Mouse (Mus musculus) lung, embryonic 16.5 days (tissue): Measurements from ENCODE around the gene Samd4. TPM values are rescaled to one million over a fixed set of nuclear protein-coding genes. Genes with fewer than 3 reads are reported as not detected.

Experiments
- ATAC-seq: fragments of 200-750 bp; cut with Nextera tagmentation; 2 replicates; pipeline ENCODE4 v1.8.0; 2017; ENCODE audit warnings: low read depth, mild to moderate bottlenecking, moderate library complexity
- H3K27ac ChIP-seq: fragments of 300-500 bp; sonication (generic); 2 replicates; pipeline ENCODE4 v1.5.1; 2014; ENCODE audit warnings: mild to moderate bottlenecking, control low read depth, low read length
- H3K27me3 ChIP-seq: fragments of 300-500 bp; sonication (generic); 2 replicates; pipeline ENCODE4 v1.6.1; 2014; ENCODE audit warnings: low read depth, low read length, mixed read lengths; ENCODE audit not compliant: control insufficient read depth, insufficient read depth
- H3K36me3 ChIP-seq: fragments of 300-500 bp; sonication (generic); 2 replicates; pipeline ENCODE4 v1.6.1; 2014; ENCODE audit warnings: low read length; ENCODE audit not compliant: control insufficient read depth, insufficient read depth
- H3K4me1 ChIP-seq: fragments of 300-500 bp; sonication (generic); replicated peaks from 2 replicates; pipeline ENCODE4 v1.6.1; 2014; ENCODE audit warnings: low read length, mixed read lengths; ENCODE audit not compliant: control insufficient read depth, insufficient read depth
- H3K4me2 ChIP-seq: fragments of 300-500 bp; sonication (generic); 2 replicates; pipeline ENCODE4 v1.6.1; 2014; ENCODE audit warnings: low read depth, low read length, control low read depth
- H3K4me3 ChIP-seq: fragments of 300-500 bp; sonication (generic); 2 replicates; pipeline ENCODE4 v1.5.1; 2014; ENCODE audit warnings: mild to moderate bottlenecking, low read length, control low read depth
- H3K9ac ChIP-seq: fragments of 300-500 bp; sonication (generic); 2 replicates; pipeline ENCODE4 v1.6.1; 2014; ENCODE audit warnings: low read length, control low read depth
- H3K9me3 ChIP-seq: fragments of 300-500 bp; sonication (generic); 2 replicates; pipeline ENCODE4 v1.6.1; 2016; ENCODE audit warnings: low read length; ENCODE audit not compliant: control insufficient read depth
- WGBS: fragments of 180-500 bp; shearing (Covaris S2); extraction: QIAGEN DNeasy Blood & Tissue Kit; methylation state at CpG from one replicate; pipeline ENCODE4 v1.1.7; 2014; 5-methylcytosine and 5-hydroxymethylcytosine counted together
- polyA plus RNA-seq: library from polyadenylated mRNA; unstranded; fragments of >200 nt; fragmentation: Nextera tagmentation; extraction: Ambion mirVana; gene quantifications from 2 replicates; pipeline ENCODE4 v1.2.1, GENCODE M21; 2015

Gene Samd4
- polyA plus RNA-seq, 1 experiment from 2014 or later: 6.2 TPM

GRCm38 (mm10) chr14:47087669-47088250, 205.1 kb downstream of the Samd4 start:
- no peak for ATAC-seq
- Histone ChIP-seq H3K27me3 (no peaks in the 10 kb centered on the region), H3K36me3 (no peaks in the 10 kb centered on the region), H3K9me3 (no peaks in the 10 kb centered on the region), H3K27ac (no peak overlapping the region), H3K4me2 (no peak overlapping the region), H3K9ac (no peak overlapping the region), H3K4me1 (peaks cover 4% of the 10 kb centered on the region), H3K4me3 (no peak overlapping the region)
- WGBS: 76% methylated on average over 12 of the region's 12 CpGs

- ATAC-seq: no peak
- H3K9ac ChIP-seq: no peak overlapping the region
- H3K4me2 ChIP-seq: no peak overlapping the region
- no peak overlapping the region for H3K27ac ChIP-seq
- WGBS: 33% methylated on average over 1 of the region's 1 CpGs
- peaks cover 9% of the 10 kb centered on the region for H3K4me1 ChIP-seq
- no peak overlapping the region for H3K4me3 ChIP-seq
- H3K27me3 ChIP-seq: no peaks in the 10 kb centered on the region
- no peaks in the 10 kb centered on the region for H3K36me3 ChIP-seq
- no peaks in the 10 kb centered on the region for H3K9me3 ChIP-seq
Measured at GRCm38 (mm10) chr14:47088339-47088738, 205.7 kb downstream of the Samd4 start.

- WGBS: 55% methylated on average over 6 of the region's 6 CpGs
- H3K9ac ChIP-seq: no peak overlapping the region
- ATAC-seq: no peak
Measured at GRCm38 (mm10) chr14:47089153-47089552, 206.5 kb downstream of the Samd4 start.

GRCm38 (mm10) chr14:47091908-47092307, 209.3 kb downstream of the Samd4 start:
- ATAC-seq: no peak
- H3K9me3 ChIP-seq: no peaks in the 10 kb centered on the region
- no peak overlapping the region for H3K4me3 ChIP-seq
- no peaks in the 10 kb centered on the region for H3K27me3 ChIP-seq
- H3K9ac ChIP-seq: no peak overlapping the region
- H3K4me1 ChIP-seq: peaks cover 18% of the 10 kb centered on the region
- no peaks in the 10 kb centered on the region for H3K36me3 ChIP-seq
- H3K27ac ChIP-seq: no peak overlapping the region
- WGBS: 93% methylated on average over 6 of the region's 6 CpGs
- H3K4me2 ChIP-seq: no peak overlapping the region

More at GRCm38 (mm10) chr14:47089153-47089552, 206.5 kb downstream of the Samd4 start:
- H3K4me3 ChIP-seq: no peak overlapping the region
- H3K27ac ChIP-seq: no peak overlapping the region
- no peaks in the 10 kb centered on the region for H3K36me3 ChIP-seq
- H3K27me3 ChIP-seq: no peaks in the 10 kb centered on the region
- no peak overlapping the region for H3K4me2 ChIP-seq
- peaks cover 16% of the 10 kb centered on the region for H3K4me1 ChIP-seq
- no peaks in the 10 kb centered on the region for H3K9me3 ChIP-seq

GRCm38 (mm10) chr14:47093355-47093792, 210.7 kb downstream of the Samd4 start:
- Histone ChIP-seq H3K9ac (peak overlapping the region; percentile 13; the same call in 1 of the 2 replicates), H3K4me3 (no peak overlapping the region), H3K36me3 (no peaks in the 10 kb centered on the region), H3K27ac (peak overlapping the region; percentile 71), H3K9me3 (no peaks in the 10 kb centered on the region), H3K4me2 (peak overlapping the region; percentile 43), H3K27me3 (no peaks in the 10 kb centered on the region), H3K4me1 (peaks cover 16% of the 10 kb centered on the region)
- 18% methylated on average over 16 of the region's 16 CpGs for WGBS
- peak; percentile 80 for ATAC-seq

- Histone ChIP-seq H3K4me3 (no peak overlapping the region), H3K27me3 (no peaks in the 10 kb centered on the region), H3K36me3 (no peaks in the 10 kb centered on the region), H3K4me2 (no peak overlapping the region), H3K9me3 (no peaks in the 10 kb centered on the region), H3K9ac (no peak overlapping the region), H3K27ac (no peak overlapping the region), H3K4me1 (peaks cover 16% of the 10 kb centered on the region)
- ATAC-seq: no peak
- 84% methylated on average over 3 of the region's 3 CpGs for WGBS
Measured at GRCm38 (mm10) chr14:47095036-47095435, 212.4 kb downstream of the Samd4 start.

- H3K4me3 ChIP-seq: no peak overlapping the region
- peaks cover 16% of the 10 kb centered on the region for H3K4me1 ChIP-seq
- H3K27ac ChIP-seq: no peak overlapping the region
- no peak overlapping the region for H3K9ac ChIP-seq
- ATAC-seq: peak; percentile 59
- H3K9me3 ChIP-seq: no peaks in the 10 kb centered on the region
- 79% methylated on average over 5 of the region's 5 CpGs for WGBS
- no peak overlapping the region for H3K4me2 ChIP-seq
- H3K27me3 ChIP-seq: no peaks in the 10 kb centered on the region
- H3K36me3 ChIP-seq: no peaks in the 10 kb centered on the region
Measured at GRCm38 (mm10) chr14:47096357-47096756, 213.7 kb downstream of the Samd4 start.

GRCm38 (mm10) chr14:47104246-47105173, 221.9 kb downstream of the Samd4 start:
- H3K27ac ChIP-seq: no peak overlapping the region
- H3K4me2 ChIP-seq: peak overlapping the region; percentile 39
- 0 out of 2 replicates have a peak, but pooled peaks have one; percentile 28 for ATAC-seq
- no peaks in the 10 kb centered on the region for H3K27me3 ChIP-seq
- H3K9ac ChIP-seq: peak overlapping the region; percentile 36; the same call in 1 of the 2 replicates
- no peaks in the 10 kb centered on the region for H3K9me3 ChIP-seq
- H3K36me3 ChIP-seq: no peaks in the 10 kb centered on the region
- H3K4me3 ChIP-seq: no peak overlapping the region; the same call in 1 of the 2 replicates
- 37% methylated on average over 19 of the region's 19 CpGs for WGBS
- H3K4me1 ChIP-seq: peaks cover 5% of the 10 kb centered on the region; the same call in 1 of the 2 replicates

GRCm38 (mm10) chr14:47105174-47105557, 222.5 kb downstream of the Samd4 start:
- H3K27ac ChIP-seq: no peak overlapping the region
- WGBS: 45% methylated on average over 3 of the region's 3 CpGs
- H3K4me2 ChIP-seq: 0 out of 2 replicates have a peak overlapping the region, but pooled peaks have one; percentile 39
- no peak overlapping the region for H3K9ac ChIP-seq
- H3K27me3 ChIP-seq: no peaks in the 10 kb centered on the region
- peaks cover 5% of the 10 kb centered on the region; the same call in 1 of the 2 replicates for H3K4me1 ChIP-seq
- no peaks in the 10 kb centered on the region for H3K9me3 ChIP-seq
- no peak overlapping the region for H3K4me3 ChIP-seq
- no peak for ATAC-seq
- no peaks in the 10 kb centered on the region for H3K36me3 ChIP-seq
